Mouse (Mus musculus) heart, adult 11 months (tissue): Measurements from ENCODE around the gene Fam241a.

Experiments used
- DNase-seq: peaks from one replicate; pipeline ENCODE4 v3.0.0; 2022

Fam241a gene

DNA sequence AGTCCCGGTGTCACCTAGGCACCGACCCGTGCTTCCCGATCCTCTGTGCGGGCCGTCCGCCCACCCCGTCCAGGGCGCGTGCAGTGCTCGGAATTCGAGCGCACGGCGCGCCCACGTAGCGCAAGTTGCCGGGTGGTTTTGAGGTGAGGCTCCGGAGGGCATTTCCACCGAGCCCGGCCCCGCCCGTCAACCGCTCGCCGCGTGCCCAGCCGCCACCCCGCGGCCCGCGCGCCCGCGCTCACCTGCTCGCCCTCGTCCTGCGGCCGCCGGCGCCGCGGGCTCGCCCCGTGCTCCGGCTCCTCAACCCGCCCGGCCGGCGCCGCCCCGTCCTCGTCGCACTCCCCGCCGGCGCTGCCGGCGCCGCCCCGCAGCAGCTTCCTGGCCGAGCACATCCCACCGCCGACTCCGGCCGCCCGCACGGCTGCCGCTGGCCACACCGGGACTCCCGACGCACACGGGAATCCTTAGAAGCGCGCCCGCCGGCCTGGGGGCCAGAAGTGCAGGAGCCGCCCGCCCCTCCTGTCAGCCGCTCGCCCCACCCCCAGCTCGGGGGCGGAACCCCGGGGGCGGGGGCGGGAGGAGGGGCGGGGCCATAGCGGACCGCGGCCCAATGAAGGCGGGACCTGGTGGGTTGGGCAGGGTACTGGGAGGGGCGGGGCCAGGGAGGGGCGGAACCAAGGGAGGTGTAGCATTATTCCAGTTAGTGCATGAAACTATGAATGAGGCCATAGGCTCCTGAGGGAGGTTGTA, at the start of gene Fam241a:
TSS of gene Fam241a (minus strand) at position 533 of the 750 bp plus-strand sequence.
- DNase-seq: peak; percentile 99

DNA sequence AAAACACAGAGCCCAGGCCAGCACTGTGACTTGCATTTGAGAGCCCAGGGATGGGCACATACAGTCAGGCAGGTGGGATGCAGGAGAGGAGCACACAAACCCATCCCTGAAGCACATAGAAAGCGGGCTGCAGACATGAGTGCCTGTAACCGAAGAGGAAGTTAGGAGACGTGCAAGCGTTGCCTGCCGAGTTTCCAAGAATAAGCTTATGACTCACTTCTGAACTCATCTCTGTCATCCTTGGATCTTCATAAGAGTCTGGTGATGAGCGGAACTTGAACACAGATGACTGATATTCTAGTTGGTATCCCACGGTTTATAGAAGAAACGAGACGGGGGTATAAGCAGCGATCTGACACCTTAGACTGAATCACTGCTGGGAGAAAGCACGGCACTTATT, 36.3 kb upstream of the Fam241a start:
- no peak for DNase-seq

DNA sequence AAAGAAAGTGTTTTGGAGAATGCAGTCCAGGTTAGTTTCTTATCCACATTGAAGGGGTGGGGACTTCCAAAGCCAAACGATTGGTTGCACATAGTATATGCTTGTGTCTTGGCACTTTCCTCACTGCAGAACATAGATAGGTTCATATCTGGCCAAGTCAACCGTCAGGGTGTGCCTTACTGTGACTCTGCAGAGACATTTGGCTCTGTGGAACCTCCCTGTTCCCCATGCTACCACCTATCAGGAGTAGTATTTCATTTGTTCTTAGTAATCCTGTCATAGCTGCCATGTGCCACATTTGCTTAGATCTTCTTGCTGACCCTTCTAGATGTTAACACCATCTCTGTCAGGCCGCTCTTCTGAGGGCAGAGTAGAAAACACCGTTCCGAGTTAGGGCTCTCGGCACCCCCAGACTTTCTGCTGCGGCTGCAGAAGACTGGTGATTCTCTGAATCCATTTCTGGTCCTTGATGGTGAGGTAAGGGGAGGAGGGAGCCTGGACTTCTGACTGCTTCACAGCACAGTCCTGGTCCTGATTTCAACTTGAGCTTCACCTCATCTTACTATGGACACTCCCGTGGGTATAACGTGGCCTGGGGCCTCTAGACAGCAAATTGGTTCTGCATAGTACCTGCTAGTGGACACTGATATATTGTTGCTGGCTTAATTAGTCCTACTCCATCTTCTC, 34.3 kb upstream of the Fam241a start:
- no peak for DNase-seq

DNA sequence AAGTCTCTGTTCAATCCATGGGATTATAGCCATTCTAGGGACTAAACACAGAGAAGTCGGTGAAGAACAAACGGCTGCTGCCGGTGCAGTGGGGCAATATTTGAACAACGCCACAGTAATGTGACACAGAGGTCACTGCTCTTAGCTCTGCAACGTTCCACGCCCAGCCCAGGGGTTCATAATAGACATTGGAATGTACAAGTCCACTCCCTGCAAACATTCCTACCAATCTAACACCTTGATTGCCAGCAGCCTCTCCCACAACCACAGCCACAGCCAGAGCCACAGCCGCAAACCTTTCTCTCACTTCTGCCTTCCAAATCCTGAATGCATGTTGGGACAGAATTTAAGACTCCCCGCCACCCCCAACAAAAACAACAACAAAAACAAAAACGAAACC, 33.8 kb upstream of the Fam241a start:
- DNase-seq: no peak

DNA sequence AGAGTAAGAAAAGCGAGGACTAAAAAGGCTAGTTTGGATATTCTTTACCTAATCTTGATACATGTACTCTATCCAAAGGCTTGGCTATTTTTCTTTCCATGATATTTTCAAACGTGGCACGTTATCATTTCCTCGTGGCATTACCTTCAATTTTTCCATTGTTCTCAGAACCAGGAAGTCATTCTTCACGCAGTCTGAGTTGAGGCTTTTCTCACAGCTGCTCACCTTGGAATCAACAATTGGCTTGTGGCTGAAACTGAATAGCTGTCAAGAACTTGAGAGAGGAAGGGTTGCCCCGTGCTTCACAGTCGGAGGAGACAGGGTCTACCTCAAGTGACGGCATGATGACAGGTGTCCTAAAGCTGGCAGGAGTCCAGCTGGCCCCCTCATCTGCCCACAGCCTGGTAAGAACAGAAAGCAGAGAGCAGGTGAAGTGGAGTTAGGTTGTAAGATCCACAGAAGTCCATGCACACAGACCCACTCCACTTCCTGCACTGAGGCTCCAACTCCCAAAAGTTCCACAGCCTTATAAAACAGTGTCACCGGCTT, 30.6 kb upstream of the Fam241a start:
- no peak for DNase-seq

DNA sequence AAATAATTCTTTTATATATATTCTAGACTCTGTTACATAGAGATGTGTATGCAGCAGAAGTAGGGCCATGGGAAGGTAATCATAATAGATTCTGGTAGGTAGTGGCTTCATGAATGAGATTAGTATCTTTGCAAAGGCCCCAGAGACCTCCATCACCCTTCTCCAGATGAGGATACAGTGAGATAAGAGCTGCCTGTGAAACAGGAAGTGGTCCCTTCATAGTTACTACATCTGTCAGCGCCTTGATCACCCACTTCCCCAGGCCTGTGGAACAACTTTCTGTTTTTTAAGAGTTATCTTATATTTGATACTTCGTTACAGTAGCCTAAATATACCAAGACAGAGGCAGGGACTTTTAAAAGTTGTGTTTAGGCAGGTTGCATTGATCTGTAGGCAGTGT, 28.3 kb upstream of the Fam241a start:
- no peak for DNase-seq

DNA sequence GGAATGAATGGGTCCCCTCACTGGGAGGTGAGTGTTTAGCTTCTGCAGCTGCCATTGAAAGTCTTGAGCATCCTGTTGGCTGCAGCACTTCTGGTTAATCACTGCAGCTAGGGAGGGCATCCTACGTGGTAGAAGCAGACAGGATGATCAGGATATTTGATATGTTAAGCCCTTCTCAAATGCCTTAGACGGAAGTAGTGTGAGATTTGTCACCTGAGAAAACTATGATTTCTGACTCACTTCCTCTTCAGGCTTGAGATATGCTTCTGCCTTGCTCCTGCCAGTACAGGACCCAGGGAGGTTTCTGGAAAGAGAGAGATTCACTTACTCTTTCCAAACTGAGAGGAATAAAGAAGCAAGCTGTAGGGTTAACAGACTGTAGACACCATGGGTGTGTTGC, 27.1 kb upstream of the Fam241a start:
- DNase-seq: no peak

DNA sequence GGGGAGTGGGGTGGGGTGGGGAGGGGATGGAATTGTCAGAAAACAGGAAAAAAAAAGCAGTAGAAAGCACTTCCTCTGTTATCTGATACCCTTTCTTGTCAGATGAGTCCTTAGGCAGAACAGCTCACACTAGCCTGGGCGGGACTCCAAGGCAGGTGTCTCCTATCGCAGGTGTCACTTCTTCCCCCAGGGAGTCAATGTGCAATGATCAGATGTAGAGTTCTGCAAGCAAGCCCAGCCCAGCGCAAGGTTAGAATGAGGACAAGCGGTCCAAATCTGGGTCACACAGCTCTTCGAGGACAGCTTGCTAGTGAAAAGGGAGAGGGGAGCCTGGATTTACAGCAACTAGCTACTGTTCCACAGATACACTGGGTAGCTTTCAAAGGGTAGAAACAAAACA, 26.0 kb upstream of the Fam241a start:
- DNase-seq: peak; percentile 73

DNA sequence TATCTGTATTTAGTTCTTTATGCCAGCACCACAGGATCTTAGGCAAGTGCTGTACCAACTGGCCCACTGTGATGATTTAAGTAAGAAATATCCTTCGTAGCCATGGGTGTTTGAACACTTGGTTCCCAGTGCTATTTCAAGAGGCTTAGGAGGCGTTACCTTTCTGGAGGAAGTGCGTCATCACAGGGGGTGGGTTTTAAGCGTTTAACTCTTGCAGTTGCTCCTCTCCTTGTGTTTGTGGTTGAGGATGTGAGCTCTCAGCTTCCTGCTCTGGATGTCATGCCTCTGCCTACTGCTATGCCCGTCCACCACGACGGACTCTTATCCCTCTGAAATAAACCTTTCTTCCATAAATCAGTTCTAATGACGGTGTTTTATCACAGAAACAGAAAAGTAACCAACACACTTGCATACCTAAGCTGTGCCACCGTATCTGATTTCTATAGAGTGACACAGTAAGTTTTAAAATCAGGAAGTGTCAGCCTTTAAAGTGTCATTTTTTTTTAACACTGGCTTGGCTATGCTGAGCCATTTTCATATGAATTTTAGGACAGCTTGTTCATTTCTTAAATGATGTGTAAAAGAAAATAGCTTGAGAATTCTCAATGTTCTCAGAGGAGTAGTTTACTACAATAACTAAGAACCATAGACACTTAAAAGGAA, 22.0 kb upstream of the Fam241a start:
- DNase-seq: peak; percentile 70

DNA sequence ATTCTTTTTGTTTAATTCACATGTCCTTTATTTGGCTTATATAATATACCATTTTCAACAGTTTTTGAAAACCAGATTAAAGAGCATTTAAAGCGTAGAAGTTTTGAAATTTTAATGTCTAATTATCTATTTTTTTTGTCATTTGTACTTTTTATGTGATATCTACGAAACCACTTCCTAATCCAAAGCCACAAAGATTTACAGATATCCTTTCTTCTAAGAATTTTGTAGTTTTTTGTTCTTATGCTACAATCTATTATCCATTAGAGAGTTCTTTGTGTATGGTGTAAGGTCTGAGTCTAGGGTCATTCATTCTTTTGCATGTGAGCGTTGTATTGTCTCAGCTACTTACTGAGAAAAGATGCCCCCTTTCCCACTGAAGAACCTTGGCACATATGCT, 21.4 kb upstream of the Fam241a start:
- DNase-seq: peak; percentile 13

DNA sequence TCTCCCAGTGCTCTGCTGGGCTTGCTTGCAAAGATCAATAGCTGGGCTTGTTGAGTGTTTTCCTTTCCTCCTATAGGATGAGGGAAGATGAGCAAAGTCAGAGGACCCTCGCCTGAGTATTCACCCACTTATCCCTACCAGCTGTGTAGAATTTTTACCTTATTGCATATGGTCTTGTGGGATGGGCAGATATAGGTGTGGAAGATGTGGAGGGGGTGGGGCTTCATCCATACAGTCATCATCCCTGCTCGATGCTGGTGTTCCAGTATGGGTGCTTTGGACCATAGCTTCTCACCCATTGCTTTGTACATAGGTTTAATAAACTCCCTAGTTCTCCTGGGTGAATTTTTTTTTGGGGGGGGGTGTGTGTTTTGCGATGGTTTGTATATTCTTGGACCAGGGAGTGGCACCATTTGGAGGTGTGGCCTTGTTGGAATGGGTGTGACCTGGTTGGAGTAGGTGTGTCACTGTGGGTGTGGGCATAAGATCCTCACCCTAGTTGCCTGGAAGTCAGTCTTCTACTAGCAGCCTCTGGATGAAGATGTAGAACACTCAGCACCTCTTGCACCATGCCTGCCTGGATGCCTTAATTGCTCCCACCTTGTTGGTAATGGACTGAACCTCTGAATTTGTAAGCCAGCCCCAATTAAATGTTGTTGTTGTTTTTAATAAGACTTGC, 19.7 kb upstream of the Fam241a start:
- no peak for DNase-seq

DNA sequence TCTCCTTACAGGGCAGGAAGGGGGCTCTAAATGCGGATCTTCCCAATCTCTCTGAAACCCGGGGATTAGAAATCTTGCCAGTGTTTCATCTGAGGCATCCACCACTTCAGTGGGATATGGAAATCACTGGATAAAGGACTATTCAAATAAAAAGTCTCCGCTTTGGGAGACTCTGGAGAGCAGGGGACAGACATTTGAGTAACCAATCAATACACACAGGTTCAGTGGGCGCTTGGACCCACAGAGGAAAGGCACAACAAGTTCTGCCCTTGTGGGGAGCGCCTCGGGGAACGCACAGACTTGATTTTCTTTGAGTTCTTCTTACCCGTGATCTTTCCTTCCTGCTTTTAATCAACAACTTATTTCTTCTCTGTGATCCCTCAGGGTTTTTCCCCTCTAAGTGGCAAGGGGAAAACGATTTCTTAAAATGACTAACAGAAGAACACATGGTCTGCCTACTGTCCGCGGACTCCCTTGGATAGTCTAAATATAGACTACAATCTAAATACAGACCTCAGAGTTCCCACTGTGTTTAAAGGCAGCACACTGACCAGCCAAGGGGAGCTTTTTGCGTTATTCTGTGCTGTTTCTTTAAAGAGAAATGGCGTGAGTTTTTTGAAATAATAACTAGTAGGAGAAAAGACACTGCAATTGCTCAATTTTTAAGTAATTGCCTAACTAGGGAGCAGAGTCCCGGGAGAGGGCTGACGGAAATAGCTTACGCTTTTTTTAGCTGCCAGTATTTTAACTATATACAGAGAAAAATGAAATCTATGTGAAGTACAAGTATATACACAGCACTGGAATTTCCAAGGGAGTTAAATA, 18.0 kb upstream of the Fam241a start:
- peak; percentile 89 for DNase-seq

DNA sequence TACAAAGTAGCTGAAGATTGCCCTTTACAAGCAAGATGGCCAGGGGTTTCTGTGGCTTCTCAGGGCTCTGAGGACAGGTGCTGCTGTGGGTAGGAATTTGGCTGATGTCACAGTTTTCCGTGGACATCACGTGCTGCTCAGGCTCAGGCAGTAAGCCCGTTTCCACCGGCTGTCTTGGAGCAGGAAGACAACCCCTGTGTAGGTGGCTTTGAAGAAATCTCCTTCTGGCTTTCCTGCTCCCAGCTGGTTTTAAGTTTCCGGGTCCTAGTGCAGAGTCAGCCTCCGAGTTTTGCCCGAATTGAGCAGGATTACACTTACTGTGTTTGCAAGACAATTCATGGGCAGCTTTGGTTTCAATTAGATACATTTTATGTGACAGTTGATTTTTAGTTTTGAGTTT, 13.8 kb upstream of the Fam241a start:
- peak; percentile 48 for DNase-seq

DNA sequence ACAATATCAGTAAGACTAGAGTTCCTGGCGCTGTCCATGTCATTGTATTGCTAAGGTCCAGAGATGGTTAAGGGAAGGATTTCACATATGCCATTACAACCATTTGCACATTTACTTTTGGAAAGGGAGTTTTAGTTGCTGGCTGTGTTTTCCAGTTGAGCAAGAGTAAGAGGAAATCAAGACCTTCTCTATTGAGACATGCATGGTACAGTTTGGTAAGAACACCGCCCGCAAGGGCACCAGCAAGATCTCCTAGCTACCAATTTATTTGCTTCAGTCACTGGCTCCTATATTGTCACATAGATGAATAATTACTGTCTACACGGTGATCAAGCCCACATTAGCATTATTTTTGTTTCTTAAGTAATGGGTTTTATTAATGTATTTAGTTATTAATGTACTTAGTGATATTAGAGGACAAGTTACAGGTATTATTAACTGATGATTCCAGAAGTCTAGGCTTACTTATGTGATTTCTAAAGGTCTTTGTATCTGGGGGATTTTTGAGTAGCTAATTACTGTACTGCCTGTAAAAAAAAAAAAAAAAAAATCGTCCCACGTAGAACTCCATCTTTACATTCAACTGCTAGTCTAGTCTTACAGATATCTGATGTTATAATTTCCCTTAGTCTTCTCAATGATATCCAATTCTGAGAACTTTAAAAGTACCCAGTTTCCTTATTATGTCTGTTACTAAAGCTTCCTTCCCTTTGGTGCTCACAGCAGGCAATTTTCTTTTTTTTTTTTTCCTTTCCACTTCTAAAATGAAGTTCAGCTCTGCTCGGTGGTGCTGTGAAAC, 944 bp downstream of the Fam241a start:
- no peak for DNase-seq

DNA sequence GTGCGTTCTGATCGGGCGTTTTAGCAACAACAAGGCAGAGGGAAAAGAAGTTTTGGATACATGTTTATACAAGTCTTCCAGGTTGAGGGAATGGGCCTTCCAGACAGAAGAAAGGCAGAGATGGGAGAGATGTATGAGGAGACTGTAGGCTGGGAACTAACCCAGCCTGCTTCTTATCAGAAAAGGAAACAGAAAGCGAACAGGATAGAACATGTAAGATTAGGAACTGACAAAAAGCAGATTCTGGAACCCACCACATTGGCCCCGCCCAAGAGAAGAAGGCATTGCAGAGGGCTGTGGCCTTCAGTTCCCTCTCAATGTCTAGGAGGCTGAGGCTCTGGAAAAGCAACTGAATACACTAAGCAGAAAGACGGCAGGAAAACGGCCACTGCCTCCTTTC, 2.2 kb downstream of the Fam241a start:
- DNase-seq: peak; percentile 88

DNA sequence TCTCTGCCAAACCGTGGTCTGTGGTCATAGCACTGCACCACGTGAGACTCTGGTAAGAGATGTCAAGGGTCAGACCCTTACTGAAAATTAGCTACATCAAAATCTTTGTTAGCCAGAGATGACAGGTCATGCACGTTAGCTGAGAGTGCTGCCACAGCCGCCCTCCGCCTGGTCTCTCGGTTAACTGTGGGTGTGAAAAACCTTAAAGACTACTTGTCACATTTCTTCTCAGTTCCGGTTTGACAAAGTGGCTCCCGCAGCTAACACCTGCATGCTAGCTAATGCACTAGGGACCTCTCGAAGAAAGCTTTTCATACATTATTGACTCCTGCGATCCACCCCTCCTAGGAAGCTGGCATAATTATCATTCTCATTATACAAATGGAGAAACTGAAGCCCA, 4.2 kb downstream of the Fam241a start:
- no peak for DNase-seq

DNA sequence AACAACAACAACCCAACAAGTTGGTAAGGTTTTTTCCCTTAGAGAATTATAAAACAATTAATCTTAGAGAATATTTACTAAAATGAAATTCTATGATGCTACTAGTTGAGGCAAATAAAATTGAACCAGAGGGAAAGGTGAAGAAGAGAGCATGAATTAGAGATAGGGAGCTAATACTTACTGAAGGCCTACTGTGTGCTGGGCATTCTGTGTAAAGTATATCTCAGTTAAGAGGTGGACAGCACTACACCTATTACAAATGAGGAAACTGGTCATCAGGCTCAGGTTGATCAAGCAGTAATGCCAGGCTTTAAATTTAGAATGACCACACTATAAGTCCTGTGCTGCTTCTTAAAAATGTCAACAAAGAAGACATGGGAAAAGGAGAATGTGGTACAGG, 6.1 kb downstream of the Fam241a start:
- no peak for DNase-seq

DNA sequence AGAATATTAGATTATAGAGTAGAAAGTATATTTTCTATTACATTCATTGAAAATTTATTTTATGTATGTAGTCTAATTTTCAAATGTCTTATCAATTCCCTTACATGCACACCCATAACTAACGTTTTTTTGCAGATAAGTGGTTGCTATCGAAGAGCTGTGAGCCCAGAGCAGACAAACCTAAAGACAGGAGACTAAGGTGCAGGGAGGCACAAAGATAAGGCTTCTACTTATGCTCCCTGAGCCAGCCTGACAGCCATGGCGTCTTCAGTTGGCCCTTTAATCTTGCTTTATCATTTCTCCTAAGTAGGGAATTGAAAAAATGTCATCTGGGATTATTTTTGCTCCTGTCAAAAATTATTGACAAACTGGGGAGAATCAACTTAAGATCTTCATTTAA, 6.6 kb downstream of the Fam241a start:
- no peak for DNase-seq

DNA sequence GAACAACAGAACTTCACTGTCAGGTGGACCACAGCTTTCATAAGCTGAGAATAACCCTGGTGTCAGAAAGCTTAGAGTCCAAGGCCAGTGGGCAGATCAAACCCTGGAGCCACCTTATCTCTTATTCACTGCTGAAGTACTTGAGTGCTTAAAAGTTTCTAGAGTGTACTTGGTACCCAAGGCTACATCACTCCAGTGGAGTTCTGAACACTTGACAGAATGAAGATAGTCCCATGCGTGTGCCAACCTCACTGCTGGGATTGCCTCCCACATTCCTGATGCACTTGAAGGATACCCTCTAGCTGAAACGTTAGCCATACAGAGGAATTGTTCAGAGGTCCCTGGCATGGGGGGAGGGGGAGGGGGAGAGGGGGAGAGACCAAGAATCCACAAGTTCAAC, 14.4 kb downstream of the Fam241a start:
- no peak for DNase-seq

DNA sequence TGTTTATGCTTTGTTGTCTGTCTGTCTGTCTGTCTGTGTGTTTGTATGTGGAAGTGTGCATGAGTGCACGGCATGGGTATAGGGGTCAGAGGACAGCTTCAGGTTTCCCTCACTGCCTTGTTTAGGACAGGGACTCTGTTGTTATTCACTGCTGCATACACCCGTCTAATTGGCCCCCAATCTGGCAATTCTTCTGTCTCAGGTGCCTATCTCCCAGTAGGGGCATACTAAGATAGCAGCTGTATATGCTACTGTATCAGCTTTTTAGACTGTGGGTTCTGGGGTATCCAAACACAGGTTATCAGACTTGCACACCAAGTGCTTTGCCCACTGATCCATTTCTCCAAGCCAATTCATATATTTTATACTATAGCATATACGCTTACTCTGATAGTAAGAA, 16.2 kb downstream of the Fam241a start:
- DNase-seq: no peak

DNA sequence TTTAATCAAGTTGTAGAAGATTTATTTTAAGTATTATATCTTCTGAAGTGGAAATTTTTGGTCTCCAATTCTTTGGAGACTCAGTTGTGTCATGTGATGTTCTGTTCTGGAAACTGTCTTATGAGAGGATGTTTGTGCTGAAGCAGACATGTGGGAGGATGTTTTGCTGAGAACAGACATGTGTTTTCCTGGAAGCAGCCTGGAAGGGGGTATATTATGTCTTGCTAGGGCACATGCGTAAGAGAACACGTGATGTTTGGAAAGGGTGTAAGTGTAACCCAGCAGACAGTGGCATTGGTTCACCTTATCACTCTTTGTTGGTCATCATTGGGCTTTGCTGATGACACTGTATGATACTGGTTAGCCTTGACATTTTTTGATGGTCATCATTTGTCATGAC, 20.6 kb downstream of the Fam241a start:
- no peak for DNase-seq

DNA sequence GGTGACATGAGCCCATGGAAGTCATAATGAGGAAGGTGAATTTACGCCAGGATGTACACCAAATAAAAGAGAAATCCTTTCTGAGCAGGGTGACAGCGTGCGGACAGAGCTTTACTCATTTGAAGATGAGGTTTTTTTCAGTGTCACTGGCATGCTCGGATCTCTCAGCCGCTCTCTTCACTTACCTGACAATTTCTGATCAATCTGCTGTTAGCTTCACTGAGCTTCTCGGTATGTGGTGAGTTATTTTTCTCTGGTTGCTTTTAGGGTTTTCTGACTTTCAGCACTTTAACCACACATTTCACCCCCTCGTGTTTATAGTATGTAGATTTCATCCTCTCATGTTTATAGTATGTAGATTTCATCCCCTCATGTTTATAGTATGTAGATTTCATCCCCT, 21.1 kb downstream of the Fam241a start:
- DNase-seq: no peak
